Mouse (Mus musculus) hindbrain, embryonic 10.5 days (tissue): ENCODE results near the gene Atp4a. TPM values are rescaled to one million over a fixed set of nuclear protein-coding genes. Genes with fewer than 3 reads are reported as not detected.

ENCODE experiments used
- DNase-seq: peaks from one replicate; pipeline ENCODE4 v3.0.0-alpha.2; 2017; ENCODE audit warnings: low spot score
- H3K27ac ChIP-seq: fragments of 300-500 bp; sonication (generic); 2 replicates; pipeline ENCODE4 v1.5.1; 2016; ENCODE audit warnings: mild to moderate bottlenecking, moderate library complexity
- H3K27me3 ChIP-seq: fragments of 300-500 bp; sonication (generic); 2 replicates; pipeline ENCODE4 v1.6.1; 2016; ENCODE audit warnings: mild to moderate bottlenecking; ENCODE audit not compliant: poor library complexity, insufficient read depth, severe bottlenecking
- H3K36me3 ChIP-seq: fragments of 300-500 bp; sonication (generic); 2 replicates; pipeline ENCODE4 v1.6.1; 2016; ENCODE audit warnings: mild to moderate bottlenecking, moderate library complexity
- H3K4me1 ChIP-seq: fragments of 300-500 bp; sonication (generic); replicated peaks from 2 replicates; pipeline ENCODE4 v1.6.1; 2016; ENCODE audit warnings: mild to moderate bottlenecking
- H3K4me3 ChIP-seq: fragments of 300-500 bp; sonication (generic); 2 replicates; pipeline ENCODE4 v1.5.1; 2016; ENCODE audit warnings: mild to moderate bottlenecking, moderate library complexity
- H3K9me3 ChIP-seq: fragments of 300-500 bp; sonication (generic); 2 replicates; pipeline ENCODE4 v1.6.1; 2016; ENCODE audit warnings: mild to moderate bottlenecking, moderate library complexity
- WGBS: fragments of 180-500 bp; shearing (Covaris S2); methylation state at CpG from one replicate; pipeline ENCODE4 v1.1.7; 2016; 5-methylcytosine and 5-hydroxymethylcytosine counted together
- polyA plus RNA-seq: library from polyadenylated mRNA; unstranded; fragments of >200 nt; fragmentation: Nextera tagmentation; extraction: Ambion mirVana; gene quantifications from 2 replicates; pipeline ENCODE4 v1.2.1, GENCODE M21; 2016

Atp4a gene
- 0.91 and 1.6 TPM in 2 replicates for polyA plus RNA-seq

GRCm38 (mm10) chr7:30711942-30712341 is at the start of gene Atp4a:
Gene Atp4a (plus strand): TSS chr7:30712209.
- no peaks in the 10 kb centered on the region for H3K36me3 ChIP-seq
- DNase-seq = no peak
- 84% methylated on average over 3 of the region's 3 CpGs for WGBS
- H3K27me3 ChIP-seq = peaks cover 24% of the 10 kb centered on the region
- H3K27ac ChIP-seq = no peak within 1 kb of the TSS
- no peak within 1 kb of the TSS for H3K4me3 ChIP-seq
- H3K4me1 ChIP-seq = peaks cover 4% of the 10 kb centered on the region
- H3K9me3 ChIP-seq = no peaks in the 10 kb centered on the region

DNA sequence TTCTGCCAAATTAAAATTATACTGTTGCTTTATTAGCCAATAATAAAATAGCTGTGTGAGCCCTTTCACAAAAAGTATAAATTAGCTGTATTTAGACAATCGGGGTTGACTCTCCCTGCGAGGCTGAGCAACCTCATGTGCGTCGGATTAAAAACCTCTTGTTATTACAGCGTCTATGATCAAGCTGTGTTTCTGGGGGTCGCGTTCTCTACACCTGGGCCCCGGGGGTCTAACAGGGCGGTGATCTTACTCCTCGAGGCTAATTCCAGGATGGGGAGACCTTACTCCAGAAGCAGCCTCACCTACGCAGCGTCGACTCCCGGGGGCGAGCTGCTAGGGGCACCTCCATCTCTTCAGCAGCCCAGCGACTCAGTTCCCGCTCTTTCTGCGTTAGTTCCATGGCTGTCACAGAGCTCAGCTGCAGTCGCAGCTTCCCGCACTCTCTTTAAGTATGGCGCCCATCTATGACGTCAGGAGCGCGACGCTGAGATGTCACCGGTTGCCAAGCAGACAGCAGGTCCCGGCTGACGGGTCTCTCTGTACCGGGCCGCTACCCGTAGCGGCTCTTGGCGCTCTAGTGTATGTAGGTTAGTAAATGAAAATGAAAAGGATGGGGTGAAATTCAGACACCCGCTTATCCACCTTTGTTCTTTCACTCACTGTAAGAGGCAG is 47.3 kb upstream of the Atp4a start, which contains the start of gene Haus5:
Gene Haus5 (minus strand): TSS at position 466 of the 672 bp plus-strand sequence.
- peaks cover 13% of the 10 kb centered on the region for H3K4me1 ChIP-seq
- peak within 1 kb of the TSS; percentile 78 for H3K4me3 ChIP-seq
- H3K36me3 ChIP-seq = peaks cover 35% of the 10 kb centered on the region
- DNase-seq = peak; percentile 92
- no peaks in the 10 kb centered on the region for H3K27me3 ChIP-seq
- under 1% methylated on average over 34 of the region's 34 CpGs for WGBS
- H3K27ac ChIP-seq = peak within 1 kb of the TSS; percentile 85
- no peaks in the 10 kb centered on the region for H3K9me3 ChIP-seq

DNA sequence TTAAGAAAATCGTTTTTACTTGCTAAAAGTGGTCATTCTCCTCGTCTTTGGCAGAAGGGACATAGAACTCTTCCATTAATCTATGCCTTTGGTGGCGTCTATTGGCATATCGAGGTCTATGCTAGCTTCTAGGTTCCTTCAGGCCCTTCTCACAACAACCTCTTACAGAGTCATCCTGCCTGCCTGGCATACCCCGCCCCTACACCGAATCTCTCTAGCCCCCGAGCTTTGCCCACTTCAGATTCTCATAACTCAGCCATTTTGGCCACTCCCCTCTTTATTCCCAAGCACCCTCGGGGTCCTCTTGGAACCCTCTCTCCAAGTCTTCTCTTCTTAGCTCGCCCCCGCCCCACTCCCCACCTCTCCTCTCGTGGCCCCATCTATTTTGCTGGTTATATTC is 46.7 kb upstream of the Atp4a start:
- WGBS = 5% methylated on average over 11 of the region's 11 CpGs
- H3K4me3 ChIP-seq = peak overlapping the region; percentile 78
- DNase-seq = peak; percentile 16
- peaks cover 13% of the 10 kb centered on the region for H3K4me1 ChIP-seq
- H3K9me3 ChIP-seq = no peaks in the 10 kb centered on the region
- H3K27ac ChIP-seq = peak overlapping the region; percentile 85
- peaks cover 28% of the 10 kb centered on the region for H3K36me3 ChIP-seq
- no peaks in the 10 kb centered on the region for H3K27me3 ChIP-seq

- 47% methylated on average over 3 of the region's 3 CpGs for WGBS
- no peaks in the 10 kb centered on the region for H3K27me3 ChIP-seq
These were observed 42.8 kb upstream of the Atp4a start for GRCm38 (mm10) chr7:30669229-30669628.

DNA sequence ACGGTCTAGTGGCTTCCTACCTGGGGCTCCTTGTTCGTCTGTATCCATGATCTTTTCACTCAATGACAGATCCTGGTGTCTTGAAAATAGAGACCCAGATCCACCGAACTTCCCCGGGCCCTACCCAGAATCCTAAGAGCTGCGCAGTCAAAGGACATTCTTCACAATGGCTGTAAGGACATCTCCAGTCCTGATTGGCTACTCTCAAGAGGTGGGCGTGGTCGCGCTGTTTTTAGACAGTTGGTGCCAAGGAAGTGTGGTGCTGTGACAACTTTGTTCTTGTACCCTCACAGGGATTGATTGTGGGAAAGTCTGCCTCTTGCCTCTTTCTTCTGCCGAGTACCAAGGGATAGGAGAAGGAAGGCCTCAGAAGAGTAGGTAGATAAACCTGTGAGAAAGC is 40.5 kb upstream of the Atp4a start, which contains the start of gene Pmis2:
Gene Pmis2 (minus strand): TSS at position 126 of the 400 bp plus-strand sequence.
- Histone ChIP-seq H3K36me3 (no peaks in the 10 kb centered on the region), H3K4me1 (no peaks in the 10 kb centered on the region), H3K9me3 (no peaks in the 10 kb centered on the region), H3K27me3 (no peaks in the 10 kb centered on the region), H3K4me3 (no peak within 1 kb of the TSS), H3K27ac (no peak within 1 kb of the TSS)
- 67% methylated on average over 9 of the region's 9 CpGs for WGBS
- no peak for DNase-seq

More at GRCm38 (mm10) chr7:30669229-30669628, 42.8 kb upstream of the Atp4a start:
- H3K9me3 ChIP-seq = no peaks in the 10 kb centered on the region
- no peak overlapping the region for H3K4me3 ChIP-seq
- peaks cover 9% of the 10 kb centered on the region for H3K4me1 ChIP-seq
- H3K27ac ChIP-seq = no peak overlapping the region
- no peaks in the 10 kb centered on the region for H3K36me3 ChIP-seq
- no peak for DNase-seq

DNA sequence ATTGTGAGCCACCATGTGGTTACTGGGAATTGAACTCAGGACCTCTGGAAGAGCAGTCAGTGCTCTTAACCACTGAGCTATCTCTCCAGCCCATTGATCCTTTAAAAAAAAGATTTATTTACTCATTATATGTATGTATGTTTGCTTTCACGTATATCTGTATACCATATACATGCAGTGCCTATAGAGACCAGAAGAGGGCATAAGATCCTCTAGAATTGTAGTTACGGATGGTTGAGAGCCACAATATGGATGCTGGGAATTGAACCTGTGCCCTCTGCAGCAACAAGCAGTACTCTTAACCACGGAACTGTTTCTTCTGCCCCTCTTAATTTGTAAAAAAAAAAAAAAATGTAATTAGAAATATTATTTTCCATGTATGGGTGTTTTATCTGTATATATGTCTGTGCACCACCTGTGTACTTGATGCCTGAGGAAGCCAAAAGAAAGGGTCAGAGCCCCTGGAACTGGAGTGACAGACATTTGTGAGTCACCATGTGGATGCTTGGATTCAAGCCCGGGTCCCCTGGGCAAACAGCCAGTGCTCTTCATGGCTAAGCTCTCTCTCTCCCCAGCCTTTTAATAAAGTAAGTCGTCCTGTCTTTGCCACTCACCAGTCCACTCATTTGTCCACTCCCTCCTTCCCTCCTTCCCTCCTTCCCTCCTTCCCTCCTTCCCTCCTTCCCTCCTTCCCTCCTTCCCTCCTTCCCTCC is 33.6 kb upstream of the Atp4a start:
- Histone ChIP-seq H3K9me3 (0 out of 2 replicates have a peak, but pooled peaks cover 3% of the 10 kb centered on the region), H3K4me3 (no peak overlapping the region), H3K27me3 (no peaks in the 10 kb centered on the region; the same call in 1 of the 2 replicates), H3K36me3 (no peaks in the 10 kb centered on the region), H3K4me1 (no peaks in the 10 kb centered on the region), H3K27ac (no peak overlapping the region)
- no peak for DNase-seq
- WGBS = 72% methylated on average over 5 of the region's 5 CpGs

DNA sequence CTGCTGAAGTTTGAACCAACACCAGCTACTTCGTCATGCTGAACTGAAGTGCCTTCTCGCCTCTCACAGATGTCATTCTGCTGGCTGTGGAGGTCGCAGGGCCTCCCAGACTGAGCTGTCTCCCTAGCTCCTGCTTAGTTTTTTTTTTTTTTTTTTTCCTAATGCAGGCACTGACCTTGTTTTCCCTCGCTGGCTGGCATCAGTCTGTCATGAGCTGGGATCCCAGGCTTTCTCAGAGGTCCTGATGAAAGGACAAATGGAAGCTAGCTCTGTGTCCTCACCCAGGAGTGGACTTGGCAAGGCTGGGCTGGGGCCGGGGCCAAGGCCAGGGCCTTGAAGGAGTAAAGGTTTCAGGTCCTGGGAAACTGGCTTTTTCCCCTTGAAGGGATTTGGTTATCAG is 30.1 kb upstream of the Atp4a start:
- WGBS = 65% methylated on average over 5 of the region's 5 CpGs
- Histone ChIP-seq H3K27me3 (peaks cover 8% of the 10 kb centered on the region), H3K9me3 (0 out of 2 replicates have a peak, but pooled peaks cover 3% of the 10 kb centered on the region), H3K4me3 (no peak overlapping the region), H3K36me3 (no peaks in the 10 kb centered on the region), H3K27ac (no peak overlapping the region), H3K4me1 (no peaks in the 10 kb centered on the region)
- no peak for DNase-seq

DNA sequence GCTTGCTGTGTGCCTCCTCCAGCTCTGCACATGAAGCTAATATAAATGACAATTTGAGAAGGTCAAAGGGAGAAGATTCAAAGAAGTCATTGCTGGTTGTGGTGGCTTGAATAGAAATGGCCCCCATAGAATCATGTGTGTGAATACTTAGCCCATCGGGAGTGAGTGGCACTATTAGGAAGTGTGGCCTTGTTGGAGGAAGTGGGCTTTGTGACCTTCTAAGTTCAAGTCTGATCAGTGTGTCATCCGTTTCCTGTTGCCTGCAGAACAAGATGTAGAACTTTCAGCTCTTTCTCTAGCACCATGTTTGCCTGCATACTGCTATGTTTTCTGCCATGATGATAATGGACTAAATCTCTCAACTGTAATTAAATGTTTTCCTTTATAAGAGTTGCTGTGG is 28.6 kb upstream of the Atp4a start:
- Histone ChIP-seq H3K9me3 (0 out of 2 replicates have a peak, but pooled peaks cover 3% of the 10 kb centered on the region), H3K36me3 (no peaks in the 10 kb centered on the region), H3K4me3 (no peak overlapping the region), H3K27me3 (peaks cover 23% of the 10 kb centered on the region), H3K4me1 (no peaks in the 10 kb centered on the region), H3K27ac (no peak overlapping the region)
- 85% methylated on average over 2 of the region's 2 CpGs for WGBS
- DNase-seq = no peak

GRCm38 (mm10) chr7:30688325-30688724 is 23.7 kb upstream of the Atp4a start:
- H3K36me3 ChIP-seq = no peaks in the 10 kb centered on the region
- WGBS = 75% methylated on average over 6 of the region's 6 CpGs
- no peak for DNase-seq
- H3K9me3 ChIP-seq = no peaks in the 10 kb centered on the region
- no peak overlapping the region for H3K27ac ChIP-seq
- H3K4me1 ChIP-seq = no peaks in the 10 kb centered on the region
- peaks cover 25% of the 10 kb centered on the region for H3K27me3 ChIP-seq
- no peak overlapping the region for H3K4me3 ChIP-seq

DNA sequence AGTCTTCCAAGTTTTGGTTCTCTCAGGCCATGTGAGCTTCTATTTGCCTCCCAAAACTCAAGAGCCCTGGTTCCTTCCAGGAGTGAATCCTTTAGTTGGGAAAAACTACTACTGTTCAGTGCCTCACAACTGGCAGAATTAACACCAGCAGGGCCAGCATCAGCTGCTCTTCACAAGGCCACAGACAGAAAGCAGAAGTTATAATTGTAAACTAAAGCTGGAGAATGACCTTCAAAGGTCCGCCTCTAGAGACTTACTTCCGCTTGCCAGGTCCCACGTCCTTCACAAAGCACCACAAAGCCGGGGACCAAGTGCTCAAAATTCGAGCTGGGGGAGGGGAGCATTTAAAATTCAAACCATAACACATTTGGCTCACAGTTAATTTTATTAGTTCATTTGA is 13.9 kb upstream of the Atp4a start:
- no peak overlapping the region for H3K4me3 ChIP-seq
- no peak for DNase-seq
- no peaks in the 10 kb centered on the region for H3K27me3 ChIP-seq
- no peaks in the 10 kb centered on the region for H3K4me1 ChIP-seq
- 0 out of 2 replicates have a peak, but pooled peaks cover 2% of the 10 kb centered on the region for H3K9me3 ChIP-seq
- no peak overlapping the region for H3K27ac ChIP-seq
- 76% methylated on average over 5 of the region's 5 CpGs for WGBS
- no peaks in the 10 kb centered on the region for H3K36me3 ChIP-seq

DNA sequence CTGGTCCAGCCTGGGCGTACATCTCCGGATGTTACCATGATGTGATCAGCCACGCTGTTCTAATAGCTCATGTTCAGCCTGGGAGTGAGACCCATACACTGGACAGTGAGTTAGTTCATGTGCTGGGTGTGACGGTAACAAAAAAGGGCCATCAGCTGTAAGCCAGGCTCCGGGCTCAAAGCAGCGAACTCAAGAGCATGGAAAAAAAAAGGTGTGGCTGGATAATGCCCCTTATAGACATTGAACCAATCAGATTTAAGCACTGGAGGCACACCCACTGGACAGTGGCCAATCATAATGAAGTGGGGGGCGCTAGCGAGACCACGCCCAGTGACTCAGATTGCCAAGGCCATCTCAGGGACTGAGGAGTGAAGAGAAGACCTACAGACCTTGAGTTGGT is 13.4 kb upstream of the Atp4a start, which contains the start of gene 2200002J24Rik:
Gene 2200002J24Rik (plus strand): TSS at position 338 of the 400 bp plus-strand sequence.
- 37% methylated on average over 9 of the region's 9 CpGs for WGBS
- DNase-seq = no peak
- H3K4me3 ChIP-seq = no peak within 1 kb of the TSS
- no peak within 1 kb of the TSS for H3K27ac ChIP-seq
- no peaks in the 10 kb centered on the region for H3K36me3 ChIP-seq
- H3K9me3 ChIP-seq = 0 out of 2 replicates have a peak, but pooled peaks cover 2% of the 10 kb centered on the region
- no peaks in the 10 kb centered on the region for H3K4me1 ChIP-seq
- no peaks in the 10 kb centered on the region for H3K27me3 ChIP-seq

GRCm38 (mm10) chr7:30706214-30706882 is 5.7 kb upstream of the Atp4a start:
- no peak for DNase-seq
- Histone ChIP-seq H3K36me3 (no peaks in the 10 kb centered on the region), H3K4me1 (no peaks in the 10 kb centered on the region), H3K4me3 (no peak overlapping the region), H3K9me3 (0 out of 2 replicates have a peak, but pooled peaks cover 2% of the 10 kb centered on the region), H3K27me3 (no peaks in the 10 kb centered on the region), H3K27ac (no peak overlapping the region)
- 76% methylated on average over 8 of the region's 8 CpGs for WGBS
